Mouse (Mus musculus) forebrain, embryonic 13.5 days (tissue): ENCODE measurements around the gene Prm2. TPM values are rescaled to one million over a fixed set of nuclear protein-coding genes. Genes with fewer than 3 reads are reported as not detected.
A peak's percentile ranks its signal among the peaks of the same experiment; 100 is the strongest.

Source experiments
- ATAC-seq: fragments of 200-750 bp; cut with Nextera tagmentation; 2 replicates; pipeline ENCODE4 v1.8.0; 2017
- H3K27ac ChIP-seq: fragments of 300-500 bp; sonication (generic); 2 replicates; pipeline ENCODE4 v1.5.1; 2015; ENCODE audit warnings: inconsistent platforms, mild to moderate bottlenecking, moderate library complexity
- H3K27me3 ChIP-seq: fragments of 300-500 bp; sonication (generic); 2 replicates; pipeline ENCODE4 v1.6.1; 2015; ENCODE audit warnings: mild to moderate bottlenecking, inconsistent platforms
- H3K36me3 ChIP-seq: fragments of 300-500 bp; sonication (generic); 2 replicates; pipeline ENCODE4 v1.6.1; 2015; ENCODE audit warnings: mild to moderate bottlenecking, inconsistent platforms; ENCODE audit not compliant: poor library complexity, severe bottlenecking
- H3K4me1 ChIP-seq: fragments of 300-500 bp; sonication (generic); 2 replicates; pipeline ENCODE4 v1.6.1; 2015; ENCODE audit warnings: inconsistent platforms
- H3K4me2 ChIP-seq: fragments of 300-500 bp; sonication (generic); 2 replicates; pipeline ENCODE4 v1.6.1; 2015; ENCODE audit warnings: inconsistent platforms, mild to moderate bottlenecking, moderate library complexity
- H3K4me3 ChIP-seq: fragments of 300-500 bp; sonication (generic); 2 replicates; pipeline ENCODE4 v1.5.1; 2015; ENCODE audit warnings: mild to moderate bottlenecking, inconsistent platforms
- H3K9ac ChIP-seq: fragments of 300-500 bp; sonication (generic); 2 replicates; pipeline ENCODE4 v1.6.1; 2015; ENCODE audit warnings: mild to moderate bottlenecking, inconsistent platforms
- H3K9me3 ChIP-seq: fragments of 300-500 bp; sonication (generic); replicated peaks from 2 replicates; pipeline ENCODE4 v1.6.1; 2016; ENCODE audit warnings: inconsistent platforms
- WGBS: fragments of 180-500 bp; shearing (Covaris S2); methylation state at CpG from one replicate; pipeline ENCODE4 v1.1.7; 2015; 5-methylcytosine and 5-hydroxymethylcytosine counted together
- polyA plus RNA-seq: library from polyadenylated mRNA; unstranded; fragments of >200 nt; fragmentation: Nextera tagmentation; extraction: Ambion mirVana; gene quantifications from 2 replicates; pipeline ENCODE4 v1.2.1, GENCODE M21; 2015

Prm2 gene
- polyA plus RNA-seq, 1 experiment from 2014 or later, result not detected

GRCm38 (mm10) chr16:10770531-10771325 lies 25.2 kb downstream of the Prm2 start:
- no peak overlapping the region for H3K27ac ChIP-seq
- no peaks in the 10 kb centered on the region for H3K4me1 ChIP-seq
- no peak for ATAC-seq
- no peak overlapping the region for H3K4me3 ChIP-seq
- H3K36me3 ChIP-seq, result no peaks in the 10 kb centered on the region
- H3K9ac ChIP-seq, result no peak overlapping the region
- WGBS, result 54% methylated on average over 4 of the region's 4 CpGs
- no peak overlapping the region for H3K4me2 ChIP-seq
- H3K9me3 ChIP-seq, result no peaks in the 10 kb centered on the region
- H3K27me3 ChIP-seq, result 0 out of 2 replicates have a peak, but pooled peaks cover 3% of the 10 kb centered on the region

GRCm38 (mm10) chr16:10769661-10770060 lies 26.3 kb downstream of the Prm2 start:
- H3K27me3 ChIP-seq, result 0 out of 2 replicates have a peak, but pooled peaks cover 3% of the 10 kb centered on the region
- ATAC-seq, result no peak
- H3K9me3 ChIP-seq, result no peaks in the 10 kb centered on the region
- H3K9ac ChIP-seq, result no peak overlapping the region
- 41% methylated on average over 2 of the region's 2 CpGs for WGBS
- H3K27ac ChIP-seq, result no peak overlapping the region
- no peaks in the 10 kb centered on the region for H3K4me1 ChIP-seq
- H3K36me3 ChIP-seq, result no peaks in the 10 kb centered on the region
- no peak overlapping the region for H3K4me2 ChIP-seq
- H3K4me3 ChIP-seq, result no peak overlapping the region

GRCm38 (mm10) chr16:10768821-10769220 lies 27.1 kb downstream of the Prm2 start:
- H3K4me2 ChIP-seq, result no peak overlapping the region
- 69% methylated on average over 9 of the region's 9 CpGs for WGBS

GRCm38 (mm10) chr16:10767158-10767557 lies 28.8 kb downstream of the Prm2 start:
- no peak for ATAC-seq
- H3K4me3 ChIP-seq, result no peak overlapping the region
- H3K9me3 ChIP-seq, result no peaks in the 10 kb centered on the region
- no peak overlapping the region for H3K4me2 ChIP-seq
- 0 out of 2 replicates have a peak, but pooled peaks cover 3% of the 10 kb centered on the region for H3K27me3 ChIP-seq
- no peaks in the 10 kb centered on the region for H3K4me1 ChIP-seq
- H3K9ac ChIP-seq, result no peak overlapping the region
- WGBS, result 33% methylated on average over 4 of the region's 4 CpGs
- H3K36me3 ChIP-seq, result no peaks in the 10 kb centered on the region
- H3K27ac ChIP-seq, result no peak overlapping the region

More at GRCm38 (mm10) chr16:10768821-10769220, 27.1 kb downstream of the Prm2 start:
- Histone ChIP-seq H3K9me3 (no peaks in the 10 kb centered on the region), H3K27me3 (0 out of 2 replicates have a peak, but pooled peaks cover 3% of the 10 kb centered on the region), H3K9ac (no peak overlapping the region), H3K36me3 (no peaks in the 10 kb centered on the region), H3K4me3 (no peak overlapping the region), H3K27ac (no peak overlapping the region), H3K4me1 (no peaks in the 10 kb centered on the region)
- no peak for ATAC-seq

GRCm38 (mm10) chr16:10764323-10764722 lies 31.6 kb downstream of the Prm2 start:
- Histone ChIP-seq H3K9ac (no peak overlapping the region), H3K4me3 (no peak overlapping the region), H3K27me3 (0 out of 2 replicates have a peak, but pooled peaks cover 3% of the 10 kb centered on the region), H3K36me3 (no peaks in the 10 kb centered on the region), H3K4me1 (no peaks in the 10 kb centered on the region), H3K9me3 (no peaks in the 10 kb centered on the region), H3K27ac (no peak overlapping the region), H3K4me2 (no peak overlapping the region)
- WGBS, result 73% methylated on average over 2 of the region's 2 CpGs
- ATAC-seq, result no peak

GRCm38 (mm10) chr16:10763540-10764264 lies 32.2 kb downstream of the Prm2 start:
- 57% methylated on average over 6 of the region's 6 CpGs for WGBS
- no peaks in the 10 kb centered on the region for H3K36me3 ChIP-seq

GRCm38 (mm10) chr16:10762569-10763180 lies 33.3 kb downstream of the Prm2 start:
- Histone ChIP-seq H3K4me3 (no peak overlapping the region), H3K4me1 (no peaks in the 10 kb centered on the region), H3K27me3 (no peaks in the 10 kb centered on the region), H3K4me2 (no peak overlapping the region), H3K27ac (no peak overlapping the region), H3K9me3 (no peaks in the 10 kb centered on the region), H3K36me3 (no peaks in the 10 kb centered on the region), H3K9ac (no peak overlapping the region)
- no peak for ATAC-seq
- WGBS, result 75% methylated on average over 5 of the region's 5 CpGs

More at GRCm38 (mm10) chr16:10763540-10764264, 32.2 kb downstream of the Prm2 start:
- H3K4me1 ChIP-seq, result no peaks in the 10 kb centered on the region
- no peak overlapping the region for H3K4me3 ChIP-seq
- no peaks in the 10 kb centered on the region for H3K9me3 ChIP-seq
- H3K27ac ChIP-seq, result no peak overlapping the region
- no peak overlapping the region for H3K4me2 ChIP-seq
- no peak for ATAC-seq
- no peak overlapping the region for H3K9ac ChIP-seq
- 0 out of 2 replicates have a peak, but pooled peaks cover 1% of the 10 kb centered on the region for H3K27me3 ChIP-seq

- WGBS, result 78% methylated on average over 8 of the region's 8 CpGs
- no peak overlapping the region for H3K4me3 ChIP-seq
- H3K4me1 ChIP-seq, result no peaks in the 10 kb centered on the region
- no peak for ATAC-seq
- no peaks in the 10 kb centered on the region for H3K36me3 ChIP-seq
- no peak overlapping the region for H3K27ac ChIP-seq
- no peaks in the 10 kb centered on the region for H3K27me3 ChIP-seq
- no peak overlapping the region for H3K4me2 ChIP-seq
- H3K9ac ChIP-seq, result no peak overlapping the region
- H3K9me3 ChIP-seq, result no peaks in the 10 kb centered on the region
Observed at GRCm38 (mm10) chr16:10761182-10761581, 34.8 kb downstream of the Prm2 start.

GRCm38 (mm10) chr16:10756168-10756567 lies 39.8 kb downstream of the Prm2 start:
- no peaks in the 10 kb centered on the region for H3K27me3 ChIP-seq
- no peak overlapping the region for H3K4me3 ChIP-seq
- H3K9ac ChIP-seq, result no peak overlapping the region
- no peaks in the 10 kb centered on the region for H3K9me3 ChIP-seq
- no peak overlapping the region for H3K27ac ChIP-seq
- no peaks in the 10 kb centered on the region for H3K36me3 ChIP-seq
- H3K4me1 ChIP-seq, result no peaks in the 10 kb centered on the region
- no peak for ATAC-seq
- no peak overlapping the region for H3K4me2 ChIP-seq
- 75% methylated on average over 5 of the region's 6 CpGs for WGBS

- 84% methylated on average over 3 of the region's 3 CpGs for WGBS
Observed at GRCm38 (mm10) chr16:10754521-10755296, 41.2 kb downstream of the Prm2 start.

GRCm38 (mm10) chr16:10749824-10750223 lies 46.1 kb downstream of the Prm2 start:
- Histone ChIP-seq H3K27me3 (no peaks in the 10 kb centered on the region), H3K27ac (no peak overlapping the region), H3K4me3 (no peak overlapping the region), H3K36me3 (no peaks in the 10 kb centered on the region), H3K9ac (no peak overlapping the region), H3K4me2 (no peak overlapping the region), H3K9me3 (no peaks in the 10 kb centered on the region), H3K4me1 (peaks cover 8% of the 10 kb centered on the region)
- ATAC-seq, result peak; percentile 74
- 65% methylated on average over 7 of the region's 7 CpGs for WGBS

More at GRCm38 (mm10) chr16:10754521-10755296, 41.2 kb downstream of the Prm2 start:
- Histone ChIP-seq H3K36me3 (no peaks in the 10 kb centered on the region), H3K27me3 (no peaks in the 10 kb centered on the region), H3K4me3 (no peak overlapping the region), H3K4me1 (peaks cover 4% of the 10 kb centered on the region), H3K9ac (no peak overlapping the region), H3K9me3 (no peaks in the 10 kb centered on the region), H3K27ac (no peak overlapping the region), H3K4me2 (no peak overlapping the region)
- ATAC-seq, result no peak
